Mouse (Mus musculus) hindlimb bud, embryonic 11.5 days (tissue): ENCODE measurements around the gene Aig1.

Experiments
- DNase-seq: peaks from one replicate; pipeline ENCODE4 v3.0.0-alpha.2; 2012; ENCODE audit warnings: low read depth, low spot score; ENCODE audit errors: extremely low spot score

Aig1 gene

DNA sequence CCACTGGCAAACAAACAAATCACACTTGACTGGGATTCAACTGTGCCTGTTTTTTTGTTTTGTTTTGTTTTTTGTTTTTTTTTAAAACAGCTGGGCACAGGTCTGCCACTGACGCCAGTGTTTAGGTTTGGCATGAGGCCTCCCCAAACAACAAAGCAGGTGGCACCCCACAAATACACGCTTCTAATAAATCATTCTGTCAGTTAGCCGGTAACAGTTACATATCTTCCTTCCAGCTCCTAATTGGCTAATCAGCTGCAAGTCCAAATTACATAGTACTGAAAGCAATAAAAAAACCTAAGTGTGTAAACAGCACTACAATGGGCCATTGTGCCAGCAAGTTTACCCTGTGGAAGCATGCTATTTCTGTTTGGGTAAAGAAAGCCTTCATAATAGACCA lies 18.7 kb downstream of the Aig1 start:
- no peak for DNase-seq

DNA sequence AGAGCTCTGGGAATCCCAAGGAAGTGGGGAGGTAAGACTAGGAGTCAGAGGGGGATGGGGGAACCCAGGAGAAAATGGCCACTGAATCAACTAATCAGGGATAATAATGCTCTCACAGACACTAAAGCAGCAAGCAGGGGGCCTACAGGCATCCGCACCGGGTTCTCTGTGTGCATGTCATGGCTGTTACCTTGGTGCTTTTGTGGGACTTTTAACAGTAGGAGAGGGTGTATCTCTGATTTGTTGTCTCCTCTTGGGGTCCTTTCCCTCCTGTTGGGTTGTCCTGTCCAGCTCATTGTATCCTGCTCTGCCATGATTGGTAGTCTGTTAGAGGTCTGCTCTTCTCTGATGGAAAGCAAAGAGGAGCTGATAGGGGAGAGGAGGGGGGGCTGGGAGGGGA lies 19.6 kb downstream of the Aig1 start:
- DNase-seq: no peak

DNA sequence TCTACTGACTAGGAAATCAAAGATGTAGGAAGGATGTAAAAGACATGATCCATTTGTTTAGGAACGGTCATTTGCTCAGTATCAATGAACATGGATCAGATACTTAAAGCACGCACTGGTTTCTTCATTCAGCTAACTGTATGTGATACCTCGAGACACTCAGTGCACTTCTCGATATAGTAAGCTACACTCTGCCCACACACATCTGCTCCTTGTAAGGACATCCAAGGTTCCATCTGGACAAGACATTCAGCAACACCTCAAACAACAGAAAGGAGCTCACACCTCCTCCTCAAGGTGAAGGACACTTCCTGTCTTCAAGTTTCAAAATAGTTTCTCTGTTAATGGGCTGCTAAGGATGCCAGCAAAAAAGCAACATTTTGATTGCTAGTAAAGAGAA lies 23.9 kb downstream of the Aig1 start:
- no peak for DNase-seq

- no peak for DNase-seq
Observed at GRCm38 (mm10) chr10:13843746-13844145, 25.0 kb downstream of the Aig1 start.

DNA sequence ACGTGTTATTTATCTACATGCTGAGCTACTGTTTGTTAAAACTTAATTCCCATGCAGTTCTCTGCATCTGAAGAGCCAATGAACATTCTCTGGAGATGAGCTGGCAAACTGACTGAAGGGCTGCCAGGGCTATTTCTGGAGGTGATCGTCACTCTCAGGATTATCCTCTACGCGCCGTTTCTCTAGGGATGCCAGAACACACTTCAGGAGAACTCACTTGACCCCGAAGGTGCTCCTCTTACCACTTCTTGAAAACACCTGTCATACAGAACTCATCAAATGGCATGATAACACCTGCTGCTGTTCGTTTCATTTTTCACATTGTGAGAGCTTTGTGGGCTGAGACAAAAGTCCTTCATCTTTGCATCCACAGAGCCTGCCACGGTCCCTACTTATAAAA lies 25.9 kb downstream of the Aig1 start:
- DNase-seq: no peak

DNA sequence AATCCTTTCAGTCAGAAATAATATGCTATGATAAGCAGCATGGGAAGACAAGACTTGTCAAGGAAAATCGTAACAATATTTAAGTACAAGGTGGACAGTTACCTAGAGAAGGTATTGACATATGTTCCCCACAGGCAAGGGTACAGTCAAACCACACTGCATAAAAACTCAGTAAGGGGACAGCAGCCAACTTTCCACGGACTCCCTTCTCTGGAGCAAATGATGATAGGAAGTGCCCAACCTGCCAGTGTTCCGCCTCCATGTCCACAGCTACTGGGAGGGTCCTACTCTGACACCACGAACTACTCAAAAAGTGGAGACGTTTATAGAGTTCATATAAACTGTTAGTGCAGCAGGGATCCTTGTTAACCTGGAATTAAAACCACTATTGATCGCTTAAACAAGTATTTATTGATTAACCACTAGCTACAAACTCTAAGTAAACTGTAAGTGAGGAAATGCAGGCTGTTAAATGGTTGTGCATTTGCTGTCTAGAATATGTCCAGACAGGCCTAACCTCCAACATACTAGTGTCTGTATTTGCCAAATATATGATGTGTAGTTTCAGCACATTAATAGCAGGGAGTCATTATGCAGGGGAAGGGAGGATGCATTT lies 30.2 kb downstream of the Aig1 start:
- DNase-seq: no peak

- no peak for DNase-seq
Observed at GRCm38 (mm10) chr10:13837709-13838456, 30.9 kb downstream of the Aig1 start.

DNA sequence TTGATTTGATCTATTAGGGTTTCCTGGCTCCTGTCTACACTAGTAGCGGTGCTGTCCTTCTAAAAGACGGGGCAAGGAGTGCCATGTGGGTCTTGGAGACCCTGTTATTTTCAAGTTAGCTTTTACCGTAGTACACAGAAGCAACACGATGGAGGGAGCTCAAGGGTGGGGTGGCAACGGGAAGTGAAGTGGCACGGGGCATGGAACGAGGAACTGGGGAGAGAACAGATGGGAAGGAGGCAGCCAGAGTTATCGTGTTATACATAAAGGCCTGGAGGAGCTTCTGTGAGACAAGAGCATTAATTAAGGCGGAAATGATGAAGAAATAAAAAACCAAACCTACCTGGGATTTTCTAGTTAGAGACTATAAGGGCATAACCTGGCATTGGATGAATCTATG lies 31.8 kb downstream of the Aig1 start:
- no peak for DNase-seq

DNA sequence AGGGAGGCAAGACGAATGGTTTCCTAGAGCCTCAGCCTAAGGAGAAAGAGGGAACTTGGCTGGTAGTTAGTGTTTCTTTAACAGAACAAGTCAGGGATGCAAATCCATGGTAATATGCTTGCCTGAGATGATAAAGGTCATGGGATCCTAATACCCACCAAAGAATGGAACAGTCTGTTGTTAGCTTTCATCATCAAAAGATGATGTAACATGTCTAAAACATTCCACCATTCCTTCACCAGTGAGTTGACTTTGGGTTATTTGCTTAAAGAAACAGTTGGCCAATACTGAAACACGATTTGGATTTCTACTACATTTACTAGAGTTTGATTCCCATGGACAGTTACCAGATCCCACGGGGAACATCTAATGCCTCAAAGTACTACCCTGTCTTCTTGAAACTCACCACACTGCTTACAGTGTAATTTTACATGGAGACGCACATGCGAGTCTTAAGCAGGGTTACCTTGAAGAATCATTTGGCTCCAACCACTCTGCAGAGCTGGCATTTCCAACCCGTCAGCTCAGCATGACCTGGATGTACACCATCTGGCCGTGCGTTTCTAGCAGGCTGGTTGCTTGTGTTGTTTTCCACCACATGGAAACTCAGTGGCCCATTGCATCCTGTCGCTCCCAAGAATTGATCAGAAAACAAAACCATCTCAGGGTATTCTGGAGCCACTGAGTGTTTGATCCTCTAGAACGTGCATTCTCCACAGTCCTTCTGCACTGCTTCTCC lies 32.9 kb downstream of the Aig1 start:
- DNase-seq: no peak

- no peak for DNase-seq
Observed at GRCm38 (mm10) chr10:13834056-13834455, 34.7 kb downstream of the Aig1 start.

GRCm38 (mm10) chr10:13833066-13833566 lies 35.7 kb downstream of the Aig1 start:
- no peak for DNase-seq

GRCm38 (mm10) chr10:13832546-13833033 lies 36.2 kb downstream of the Aig1 start:
- no peak for DNase-seq

- no peak for DNase-seq
Observed at GRCm38 (mm10) chr10:13827150-13827549, 41.6 kb downstream of the Aig1 start.

DNA sequence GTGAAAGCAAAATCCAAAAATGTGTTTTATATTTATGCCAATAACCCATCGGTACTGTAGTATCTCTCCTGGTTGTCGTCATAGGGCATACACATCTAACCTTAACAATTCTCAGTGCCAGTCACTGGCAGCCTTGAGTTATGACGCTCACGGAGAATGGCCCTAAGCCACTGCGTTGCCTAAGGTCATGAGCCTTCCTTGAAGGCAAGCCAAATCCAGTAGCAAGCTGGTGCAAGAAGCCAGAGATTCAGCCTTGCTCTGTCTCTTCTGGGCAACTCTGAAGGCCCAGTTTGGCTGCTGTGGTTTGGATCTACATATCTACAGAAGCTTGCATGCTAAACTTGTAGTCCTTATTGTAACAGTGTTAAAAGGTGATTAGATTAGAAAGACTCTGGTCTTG lies 55.2 kb downstream of the Aig1 start:
- no peak for DNase-seq

DNA sequence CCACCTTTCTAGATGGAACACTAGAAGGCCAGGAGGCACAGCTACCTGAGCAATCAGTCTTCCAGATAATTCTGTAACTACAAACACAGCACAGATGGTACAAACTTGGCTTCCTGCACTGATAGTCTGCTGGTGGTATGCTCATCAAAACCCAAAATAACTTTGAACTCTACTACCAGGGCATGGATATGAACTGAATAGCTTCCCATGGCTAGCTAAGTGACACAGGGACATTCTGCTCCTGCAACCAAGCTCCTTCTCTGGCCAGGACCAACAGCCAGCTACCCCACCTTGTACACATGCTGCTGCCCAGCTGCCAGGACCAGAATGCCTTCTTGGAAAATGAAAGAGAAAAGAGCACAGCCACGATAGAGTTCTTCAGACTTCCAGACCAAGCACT lies 60.5 kb downstream of the Aig1 start:
- DNase-seq: no peak

DNA sequence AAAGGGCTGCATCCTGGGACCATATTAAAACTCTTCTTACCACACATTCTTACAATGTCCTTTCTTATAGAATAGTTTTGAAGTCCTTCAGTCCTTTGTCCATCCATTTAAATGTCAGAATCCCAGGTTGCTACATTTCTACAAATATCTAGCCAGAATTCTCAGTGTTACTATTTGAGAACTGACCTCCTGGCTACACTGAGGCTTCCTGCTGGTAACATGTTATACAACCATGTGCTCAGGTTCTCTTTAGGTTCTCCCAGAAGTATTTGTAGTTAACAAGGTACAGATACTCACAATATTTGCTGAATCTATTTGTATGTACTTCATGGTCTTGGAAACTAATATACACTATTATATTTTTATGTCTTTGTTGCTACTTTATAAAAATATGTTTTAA lies 62.0 kb downstream of the Aig1 start:
- no peak for DNase-seq

DNA sequence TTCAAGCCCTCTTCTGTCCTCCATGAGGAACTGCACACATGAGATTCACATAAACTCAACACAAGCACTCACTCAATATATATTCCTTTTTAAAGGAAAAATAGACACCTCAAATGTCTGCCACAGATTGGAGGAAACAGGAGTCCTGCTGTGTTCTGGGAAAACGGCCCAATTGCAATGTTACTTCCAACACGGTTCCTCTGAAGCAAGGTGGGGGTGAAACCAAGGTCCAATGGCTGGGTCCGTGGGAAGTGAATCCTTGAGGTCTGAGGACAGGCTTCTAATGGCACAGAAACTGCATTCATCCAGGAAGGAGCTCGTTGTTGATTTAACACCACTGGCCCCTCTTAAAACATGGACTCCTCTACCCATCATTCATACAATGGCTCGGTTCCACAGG lies 67.5 kb downstream of the Aig1 start:
- DNase-seq: no peak

DNA sequence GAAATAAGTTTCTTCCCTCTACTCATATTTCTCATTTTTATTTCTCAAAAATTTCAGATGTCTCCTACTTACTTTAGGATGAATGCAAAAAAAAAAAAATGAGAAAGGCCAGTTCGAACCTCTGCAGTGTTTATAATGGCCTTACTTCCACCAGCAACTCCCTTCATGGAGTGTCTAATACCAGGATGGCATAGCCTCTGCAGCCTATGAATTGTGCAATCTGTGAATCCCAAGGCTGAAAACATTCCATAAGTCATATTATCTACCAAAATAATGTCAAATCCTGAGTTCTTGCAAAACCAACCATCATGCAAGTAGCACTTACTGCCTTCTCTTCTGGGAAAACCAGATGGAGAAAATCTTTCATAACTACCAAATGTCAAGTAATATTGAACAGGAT lies 75.3 kb downstream of the Aig1 start:
- no peak for DNase-seq

DNA sequence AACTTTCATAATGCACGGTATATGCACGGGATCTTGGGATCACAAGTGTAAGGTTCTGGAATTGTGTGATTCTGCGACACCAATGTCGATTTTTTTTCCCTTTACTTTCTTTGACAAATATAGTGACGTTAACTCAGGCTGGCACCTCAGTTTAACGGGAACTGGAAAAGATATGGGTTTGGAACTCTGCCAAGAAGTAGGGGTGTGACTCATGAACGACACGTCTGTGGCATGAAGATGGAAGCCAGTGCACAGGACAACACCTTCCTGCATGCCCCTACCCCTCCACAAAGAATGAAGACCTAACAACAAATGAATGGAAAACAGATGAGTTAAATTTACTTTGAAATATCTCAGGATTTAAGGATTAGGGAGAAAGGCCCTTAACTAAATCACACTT lies 76.0 kb downstream of the Aig1 start:
- no peak for DNase-seq

- no peak for DNase-seq
Observed at GRCm38 (mm10) chr10:13789604-13790003, 79.2 kb downstream of the Aig1 start.

DNA sequence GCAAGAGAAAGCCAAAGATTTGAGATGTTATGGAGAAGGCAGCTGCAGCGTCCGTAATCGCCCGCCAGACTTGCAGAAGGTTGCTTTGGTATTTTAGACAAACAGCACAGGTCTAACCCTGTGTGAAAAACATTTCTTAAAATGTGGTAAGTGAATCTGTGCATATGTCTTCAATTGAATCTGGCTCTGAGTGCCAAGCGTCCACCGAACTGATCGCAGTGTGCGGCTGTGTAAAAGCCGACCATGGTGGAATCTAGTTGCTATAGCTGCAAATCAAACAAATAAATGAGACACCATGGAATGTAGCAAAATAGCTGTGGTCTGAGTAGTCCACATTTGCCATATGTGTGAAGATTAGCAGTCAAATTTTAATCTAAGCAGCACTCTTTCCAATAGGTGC lies 80.7 kb downstream of the Aig1 start:
- no peak for DNase-seq

DNA sequence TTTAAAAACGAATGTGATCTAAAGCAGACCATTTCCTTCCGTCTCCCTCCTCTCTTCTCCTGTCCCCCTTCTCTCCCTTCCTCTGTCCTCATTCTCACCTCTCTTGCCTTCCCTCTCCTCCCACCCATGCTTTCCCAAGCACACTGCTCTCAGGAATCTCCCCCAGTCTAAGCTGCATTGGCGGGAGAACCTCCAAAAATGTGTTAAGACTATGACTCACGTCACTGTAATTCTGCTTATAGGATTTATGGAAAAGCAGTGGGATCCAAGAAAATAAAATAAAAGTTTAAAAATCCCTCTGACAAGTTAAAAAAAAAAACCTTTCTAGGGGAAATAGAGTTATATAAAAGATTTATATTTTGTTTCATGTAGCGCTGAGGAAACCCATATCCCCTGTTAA lies 86.0 kb downstream of the Aig1 start:
- no peak for DNase-seq
